Comparison of ENCODE assay signal across 11 mouse cellular contexts in the genomic region with DNA sequence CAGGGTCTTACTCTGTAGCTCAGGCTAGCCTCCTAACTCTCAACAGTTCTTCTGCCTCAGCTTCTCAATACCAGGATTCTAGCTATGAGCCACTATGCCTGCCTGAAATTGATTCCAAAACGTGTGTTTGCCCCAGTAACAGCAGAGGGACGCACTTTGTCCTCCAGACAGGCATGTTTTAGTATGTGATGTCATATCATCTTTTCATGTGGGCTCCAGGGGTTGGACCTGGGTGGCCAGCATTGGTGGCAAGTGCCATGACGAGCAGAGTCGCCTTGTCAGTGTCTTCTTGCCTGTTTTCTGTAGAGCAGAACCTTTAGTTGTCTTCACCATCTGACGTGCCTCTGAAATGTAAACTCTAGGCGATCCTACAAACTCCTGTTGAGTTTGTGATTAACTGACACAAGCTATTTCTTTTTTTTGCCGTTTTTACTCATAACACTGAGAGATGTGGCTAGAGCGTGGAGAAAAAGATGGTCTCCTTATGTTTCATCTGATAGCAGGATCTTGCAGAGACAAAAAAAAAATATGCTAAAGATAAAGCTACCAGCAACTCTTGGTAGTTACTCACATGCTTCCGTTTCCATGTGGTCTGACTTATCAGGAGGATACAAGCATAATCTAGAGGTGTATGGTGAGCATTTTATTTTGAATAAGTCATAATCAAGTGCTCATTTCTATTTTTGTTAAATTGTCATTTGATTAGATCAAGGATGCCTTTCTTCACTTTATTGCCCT.
DNase-seq lines count a peak whose midpoint lies in the region; ATAC-seq lines count a peak whose summit lies in the region.
"Had no signal": no experiment of that assay in that cellular context is flagged by ENCODE, and none has a peak within 500 bp of the region (broad histone marks: within the 10 kb centered on the region; RNA-seq: fewer than 3 reads in every experiment).

No protein-coding gene starts in this region.

- H3K4me3 ChIP-seq in lung, embryonic 15.5 days, result no peak overlapping the region
- no peak overlapping the region for H3K4me3 ChIP-seq in liver, embryonic 16.5 days (ENCODE audit: low read depth, low read length)

- DNase-seq in frontal cortex, postnatal 10 days (ENCODE audit: low spot score in 2 of 2), result no peak
- DNase-seq in lung, adult 18-20 months, result no peak
- no peak for DNase-seq in gastrocnemius, adult 8-10 months (ENCODE audit: low spot score in 2 of 2)
- no peak for DNase-seq in gastrocnemius, postnatal 4 days (ENCODE audit: low spot score in 2 of 2)
- DNase-seq: cerebellum, adult 11 months; gastrocnemius, postnatal 10 days had no signal

- H3K27me3 ChIP-seq in lung, embryonic 15.5 days, result no peaks in the 10 kb centered on the region
- no peaks in the 10 kb centered on the region for H3K27me3 ChIP-seq in liver, embryonic 16.5 days (ENCODE audit: control insufficient read depth, insufficient read depth, low read depth, low read length)

- H3K36me3 ChIP-seq in lung, embryonic 15.5 days, result no peaks in the 10 kb centered on the region
- no peaks in the 10 kb centered on the region for H3K36me3 ChIP-seq in liver, embryonic 16.5 days (ENCODE audit: control insufficient read depth, insufficient read depth)

- no peak overlapping the region for H3K9ac ChIP-seq in lung, embryonic 15.5 days
- H3K9ac ChIP-seq in liver, embryonic 16.5 days (ENCODE audit: low read depth, low read length), result no peak overlapping the region; the same call in 1 of the 2 replicates

- 0 out of 2 replicates have a peak overlapping the region, but pooled peaks have one; percentile 57 for H3K27ac ChIP-seq in lung, embryonic 15.5 days
- H3K27ac ChIP-seq in liver, embryonic 16.5 days (ENCODE audit: low read length), result peak overlapping the region; percentile 53
- H3K27ac ChIP-seq: kidney, postnatal 0 days had no signal

- WGBS in lung, embryonic 15.5 days, result 47% methylated on average over 9 of the region's 9 CpGs
- WGBS in liver, embryonic 16.5 days (ENCODE audit: insufficient replicate concordance), result 22% methylated on average over 9 of the region's 9 CpGs

- peaks cover 62% of the 10 kb centered on the region for H3K4me1 ChIP-seq in lung, embryonic 15.5 days
- H3K4me1 ChIP-seq in liver, embryonic 16.5 days (ENCODE audit: control insufficient read depth, low read depth, low read length), result peaks cover 27% of the 10 kb centered on the region

- H3K4me2 ChIP-seq in lung, embryonic 15.5 days, result no peak overlapping the region
- H3K4me2 ChIP-seq in liver, embryonic 16.5 days (ENCODE audit: low read depth, low read length), result peak overlapping the region; percentile 37; the same call in 1 of the 2 replicates

- peak; percentile 62; the same call in 1 of the 2 replicates for ATAC-seq in frontal cortex, adult (ENCODE audit: low TSS enrichment)
- ATAC-seq in lung, embryonic 15.5 days (ENCODE audit: borderline replicate concordance, extremely low read depth, low FRiP score, low TSS enrichment), result no peak
- ATAC-seq in activated CD4-positive, CD25-positive, alpha-beta regulatory T cell, adult 4 months, result peak; percentile 23
- peak; percentile 22; the same call in 1 of the 2 replicates for ATAC-seq in liver, embryonic 16.5 days (ENCODE audit: low read depth)

- H3K9me3 ChIP-seq in lung, embryonic 15.5 days, result no peaks in the 10 kb centered on the region
- no peaks in the 10 kb centered on the region for H3K9me3 ChIP-seq in liver, embryonic 16.5 days (replicated peaks; ENCODE audit: control insufficient read depth, low read length)
